Mouse (Mus musculus) gastrocnemius, postnatal 25 days (tissue): ENCODE results near the gene Egr2. TPM values are rescaled to one million over a fixed set of nuclear protein-coding genes. Genes with fewer than 3 reads are reported as not detected.

Experiments used
- DNase-seq: peaks from one replicate; pipeline ENCODE4 v3.0.0; 2022
- total RNA-seq, 2 experiments: library from RNA; stranded (reverse); gene quantifications; 1 replicate in 1 of 2; 2 replicates in 1 of 2; pipeline ENCODE4 v1.2.3; 2021

Gene Egr2
- total RNA-seq, 2 experiments from 2014 or later: 0.80 to 1.5 TPM

DNA sequence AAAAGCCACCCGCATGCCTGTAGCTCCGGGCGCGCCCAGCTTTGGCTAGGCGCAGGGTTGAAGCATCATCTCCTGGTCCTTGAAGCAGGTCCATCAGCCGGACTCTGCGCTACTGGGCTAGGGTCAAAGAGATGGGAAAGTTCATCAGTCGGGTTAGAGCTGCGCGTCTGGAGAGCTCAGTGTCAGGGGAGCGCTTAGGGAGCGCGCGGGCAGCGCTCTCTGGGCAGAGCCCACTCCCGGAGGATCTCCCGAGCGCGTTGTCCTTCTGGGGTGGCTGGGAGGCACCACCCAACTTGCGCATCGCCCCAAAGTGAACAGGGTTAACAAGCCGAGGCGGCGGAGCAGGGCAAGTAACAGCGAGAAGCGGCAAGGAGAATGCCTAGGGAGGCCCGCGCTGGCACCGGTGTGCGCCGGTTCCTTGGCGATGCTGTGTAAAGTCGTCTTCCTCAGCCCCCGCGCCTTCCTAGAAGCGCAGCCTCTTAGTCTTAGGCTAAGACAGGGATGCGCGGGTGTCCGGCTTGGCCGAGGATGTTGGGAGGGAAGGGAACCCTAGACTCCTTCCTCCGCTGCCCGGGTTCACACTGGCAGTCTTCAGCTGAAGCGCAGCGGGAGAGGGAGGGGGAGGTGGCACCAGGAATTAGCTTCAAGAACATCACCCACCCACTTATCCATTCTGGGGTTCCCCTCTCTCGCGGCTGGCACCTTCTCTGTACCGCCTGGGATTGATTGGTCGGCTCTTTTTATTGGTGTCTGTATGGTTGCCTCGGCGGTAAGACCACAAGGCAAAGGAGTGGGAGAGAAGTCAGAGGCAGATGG, 3.5 kb downstream of the Egr2 start:
- peak; percentile 10 for DNase-seq

DNA sequence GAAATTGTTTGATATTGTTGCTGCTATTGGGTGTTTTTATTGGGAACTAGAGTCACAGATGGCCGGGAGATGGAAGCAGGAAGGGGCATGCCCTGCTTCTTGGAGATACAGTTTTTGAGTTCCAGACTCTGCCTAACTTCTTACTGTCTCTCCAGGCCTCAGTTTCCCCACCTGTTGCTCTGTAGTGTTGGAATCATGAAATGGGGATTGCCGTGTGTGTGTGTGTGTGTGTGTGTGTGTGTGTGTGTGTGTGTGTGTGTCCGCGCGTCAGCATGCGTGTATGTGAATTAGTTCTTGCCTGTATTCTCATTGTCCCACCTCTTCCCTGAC, 4.1 kb downstream of the Egr2 start:
- DNase-seq: no peak

DNA sequence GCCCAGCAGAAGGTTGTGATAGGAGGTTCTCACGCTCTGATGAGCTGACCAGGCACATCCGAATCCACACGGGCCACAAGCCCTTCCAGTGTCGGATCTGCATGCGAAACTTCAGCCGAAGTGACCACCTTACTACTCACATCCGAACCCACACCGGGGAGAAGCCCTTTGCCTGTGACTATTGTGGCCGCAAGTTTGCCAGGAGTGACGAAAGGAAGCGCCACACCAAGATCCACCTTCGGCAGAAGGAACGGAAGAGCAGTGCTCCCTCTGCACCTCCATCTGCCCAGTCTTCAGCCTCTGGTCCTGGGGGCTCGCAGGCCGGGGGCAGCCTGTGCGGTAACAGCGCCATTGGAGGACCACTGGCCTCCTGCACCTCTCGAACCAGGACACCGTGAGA, 5.3 kb downstream of the Egr2 start:
- DNase-seq: no peak

DNA sequence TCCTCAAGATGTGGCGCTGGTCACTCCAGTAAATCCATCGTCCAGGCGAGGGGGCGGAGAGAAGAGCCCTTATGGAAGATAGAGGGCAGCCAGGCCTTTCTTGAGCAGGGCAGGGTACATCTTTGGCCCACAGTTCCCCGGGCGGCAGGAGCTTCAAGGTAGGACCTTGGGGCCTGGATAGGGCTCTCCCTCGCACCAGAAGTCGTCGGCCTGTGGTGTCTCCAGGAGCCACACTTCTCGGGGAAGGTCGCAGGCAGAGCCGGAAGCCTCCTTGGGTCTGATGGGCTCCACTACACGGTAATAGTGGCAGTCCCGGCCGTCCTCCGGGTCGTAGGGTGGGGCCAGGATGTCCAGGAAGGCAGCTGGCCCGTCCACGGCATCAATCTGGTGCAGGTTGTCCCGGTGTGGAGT, 12.6 kb downstream of the Egr2 start:
- DNase-seq: peak; percentile 9

DNA sequence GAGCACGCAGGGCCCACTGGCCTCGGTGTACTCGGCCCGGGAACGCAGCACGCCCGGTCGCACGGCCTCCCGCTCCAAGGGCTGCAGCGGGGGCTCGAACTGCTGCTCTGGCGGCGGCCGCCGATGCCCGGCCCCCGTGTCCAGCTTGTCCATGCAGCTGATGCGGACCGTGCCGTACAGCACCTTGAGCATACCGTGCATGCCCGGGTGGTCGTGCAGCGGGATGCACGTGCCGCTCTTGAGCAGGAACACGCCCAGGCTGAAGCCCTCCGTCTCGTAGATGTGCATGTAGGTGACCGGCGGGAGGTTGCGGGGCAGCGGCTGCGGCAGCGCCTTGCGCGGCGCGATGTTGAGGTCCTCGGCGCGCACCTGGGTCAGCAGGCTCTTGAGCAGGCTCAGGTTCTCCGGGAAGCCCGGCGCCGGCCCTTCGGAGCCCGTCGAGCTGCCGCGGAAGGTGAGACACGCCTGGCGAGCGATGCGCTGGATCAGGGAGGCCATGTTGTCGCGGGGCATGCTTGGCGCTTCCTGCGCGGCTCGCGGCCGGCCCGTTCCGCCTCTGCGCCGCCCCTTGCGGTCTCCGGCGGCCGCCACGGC, 13.1 kb downstream of the Egr2 start:
- no peak for DNase-seq

DNA sequence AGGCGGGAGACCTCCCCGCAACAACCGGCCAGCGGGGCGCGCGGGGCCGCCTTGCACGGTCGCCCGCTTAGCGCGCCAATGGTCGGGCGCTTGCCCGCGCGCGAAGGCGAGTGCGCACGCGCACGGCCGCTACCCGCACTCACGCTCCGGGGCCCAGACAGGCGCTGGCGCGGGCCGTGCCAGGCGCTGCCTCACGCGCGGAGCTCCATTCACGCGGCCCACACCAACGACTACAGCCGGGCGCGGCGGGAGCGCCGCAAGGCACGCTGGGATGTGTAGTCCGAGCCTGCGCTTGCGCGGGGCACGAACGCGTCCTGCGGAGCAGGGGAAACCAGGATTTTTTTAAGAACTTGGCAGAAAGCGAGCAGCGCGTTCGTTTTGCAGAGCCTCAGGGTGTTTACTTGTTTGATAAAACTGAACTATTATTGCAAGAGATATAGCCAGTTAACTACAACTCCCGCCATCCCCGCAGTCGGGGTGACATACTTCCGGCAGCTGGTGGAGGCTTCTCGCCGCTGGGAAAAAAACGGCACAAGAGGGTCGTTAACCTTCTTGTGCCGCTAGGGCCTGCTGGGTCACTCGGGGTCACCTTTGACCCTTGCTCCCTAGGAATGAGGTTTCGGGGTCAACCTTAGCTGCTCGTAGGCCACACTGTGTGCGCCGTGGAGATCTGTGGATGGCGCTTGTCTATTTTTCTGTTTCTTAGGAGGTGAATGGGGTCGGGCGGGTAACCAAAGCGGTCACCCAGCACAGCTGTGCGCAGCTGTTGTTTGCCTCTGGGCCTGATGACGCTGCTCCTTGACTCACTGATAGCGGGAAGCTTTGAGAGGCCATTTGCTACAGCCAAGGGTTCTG, 13.8 kb downstream of the Egr2 start, which contains the start of gene Ado:
Ado (minus strand) TSS at position 79 of the 855 bp plus-strand sequence.
- peak; percentile 89 for DNase-seq

DNA sequence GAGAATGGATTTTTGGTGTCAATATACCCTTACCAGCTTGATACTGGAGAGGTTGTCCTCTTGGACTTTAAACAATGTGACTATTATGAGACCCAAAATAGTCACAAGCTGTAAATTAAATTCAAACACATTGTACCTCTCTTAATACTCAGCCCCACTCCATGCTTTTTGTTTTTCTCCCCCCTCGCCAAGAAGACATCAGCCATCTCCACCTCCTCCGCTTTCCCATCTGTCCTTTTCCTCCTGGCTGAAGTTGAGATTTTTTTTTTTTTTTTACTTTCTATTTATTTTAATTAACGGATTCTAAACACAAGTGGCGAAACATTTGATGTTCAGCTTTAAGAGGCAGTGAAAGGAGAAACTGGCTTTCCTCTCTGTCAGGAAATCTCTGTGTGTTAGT, 22.8 kb downstream of the Egr2 start:
- DNase-seq: no peak

DNA sequence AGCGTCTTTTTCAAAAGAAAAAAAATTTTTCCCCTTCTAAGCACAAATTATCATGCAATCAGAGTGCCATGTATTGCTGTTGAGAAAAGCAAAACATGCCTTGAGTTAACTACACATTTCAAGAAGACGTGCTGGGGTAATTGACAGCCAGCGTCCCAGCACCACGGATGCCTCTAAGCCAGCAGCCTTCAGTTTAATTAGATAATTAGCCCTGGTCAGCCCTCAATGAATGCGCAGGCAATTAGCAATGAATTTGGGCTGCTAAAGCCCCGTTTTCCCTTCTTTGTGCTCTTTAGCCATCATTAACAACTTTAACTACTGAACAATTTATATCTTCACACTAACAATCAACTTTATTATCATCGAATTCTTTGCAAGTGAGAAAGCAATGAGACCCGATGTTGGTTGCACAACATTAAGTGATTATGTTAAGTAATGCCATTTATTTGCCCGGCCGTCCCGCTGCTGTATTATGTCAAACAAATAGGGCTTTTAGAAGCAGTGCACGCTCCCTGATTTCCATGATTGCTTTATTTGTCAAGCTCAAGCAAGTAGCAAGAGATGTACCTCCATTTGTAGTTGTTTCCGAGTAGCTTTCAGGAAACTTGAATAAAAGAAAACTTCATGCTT, 24.6 kb downstream of the Egr2 start:
- DNase-seq: no peak

DNA sequence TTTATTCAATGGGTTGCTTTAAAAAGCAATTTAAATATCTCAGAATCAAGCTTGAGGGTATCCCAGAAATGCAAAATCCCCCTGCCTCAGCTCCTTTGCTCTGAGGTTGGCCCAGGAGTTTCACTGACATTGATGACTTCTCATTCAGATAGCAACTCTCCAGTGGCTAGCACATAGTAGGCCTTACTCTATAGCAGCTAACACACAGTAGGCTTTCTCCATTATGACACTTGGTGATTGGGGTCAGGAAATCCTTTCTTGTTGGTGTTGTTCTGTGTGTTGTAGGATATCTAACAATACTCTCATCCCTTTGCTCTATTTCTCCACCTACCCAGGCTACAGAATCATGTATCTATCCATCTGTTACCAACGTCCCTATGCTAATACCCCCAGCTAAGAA, 25.9 kb downstream of the Egr2 start:
- no peak for DNase-seq

DNA sequence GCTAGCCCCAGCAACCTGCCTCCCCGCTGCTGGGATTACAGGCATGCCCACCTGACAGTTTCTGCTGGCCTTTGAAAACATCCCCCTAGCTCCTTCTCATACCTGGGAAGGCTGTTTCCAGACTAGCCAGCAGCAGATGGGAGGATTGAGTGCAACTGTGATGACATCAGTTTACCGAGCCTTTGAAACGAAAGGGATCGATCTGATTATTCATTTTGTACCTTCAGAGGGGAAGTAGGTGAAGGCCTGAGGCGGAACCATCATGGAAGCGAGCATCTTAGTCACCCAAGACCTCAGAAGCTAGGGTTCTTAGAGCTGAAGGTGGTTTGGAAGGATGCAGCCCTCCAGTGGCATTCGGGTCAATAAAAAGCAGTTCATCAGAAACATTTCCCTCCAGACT, 29.2 kb downstream of the Egr2 start:
- DNase-seq: no peak

DNA sequence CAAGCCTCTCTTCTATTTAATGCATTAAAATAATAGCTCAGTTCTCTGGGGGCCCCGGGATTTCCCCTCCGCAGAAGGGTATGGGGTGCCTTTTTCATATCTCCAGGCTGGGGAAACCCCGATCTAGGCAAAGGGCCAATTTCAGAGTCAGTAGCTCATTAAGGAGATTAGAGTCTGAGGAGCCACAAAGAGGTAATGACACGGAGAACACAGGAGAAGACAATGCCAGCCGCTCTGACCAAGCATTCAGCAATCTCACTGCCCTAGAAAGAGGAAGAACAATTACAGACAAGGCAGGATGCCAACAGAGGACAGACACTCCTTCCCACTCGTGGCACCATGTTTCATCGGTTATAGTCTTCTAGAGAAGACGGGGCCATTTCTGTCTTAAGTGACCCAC, 30.8 kb downstream of the Egr2 start:
- DNase-seq: no peak

DNA sequence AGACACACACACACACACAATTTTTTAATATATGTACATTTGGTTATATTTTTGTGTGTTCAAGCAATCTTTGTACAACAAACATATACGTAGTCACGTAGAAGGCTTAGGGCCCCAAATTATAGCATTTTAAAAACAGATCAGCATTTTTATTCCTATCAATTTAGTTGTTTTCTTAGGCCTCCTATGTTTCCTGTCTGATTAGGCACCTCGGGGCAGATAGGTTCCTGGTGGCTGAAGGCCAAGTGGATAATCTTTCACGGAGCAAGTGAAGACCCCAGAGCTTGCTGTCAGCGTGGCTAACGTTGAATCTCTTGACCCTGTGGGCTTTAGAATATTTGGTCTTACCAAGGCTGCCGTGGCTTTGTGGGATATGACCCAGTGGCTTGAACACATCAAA, 34.3 kb downstream of the Egr2 start:
- DNase-seq: no peak

DNA sequence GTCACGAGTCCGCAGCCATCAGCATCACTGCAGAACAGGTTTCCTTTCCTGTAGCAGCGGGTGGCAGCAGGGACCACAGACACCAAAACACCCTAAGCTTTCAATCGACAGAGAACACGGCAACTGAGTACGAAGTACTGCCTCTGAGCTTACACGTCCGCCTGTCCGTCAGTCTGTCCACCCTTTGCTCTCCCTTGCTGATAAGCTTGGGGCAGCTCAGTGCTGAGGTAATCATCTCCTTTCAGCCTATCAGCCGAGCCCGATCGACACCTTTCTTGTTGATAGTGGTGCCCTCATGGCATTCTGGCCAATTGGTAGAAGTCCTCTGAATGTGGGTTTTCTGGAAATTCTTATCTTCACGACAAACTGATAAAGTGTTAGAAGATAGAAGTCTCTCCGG, 36.2 kb downstream of the Egr2 start:
- no peak for DNase-seq

DNA sequence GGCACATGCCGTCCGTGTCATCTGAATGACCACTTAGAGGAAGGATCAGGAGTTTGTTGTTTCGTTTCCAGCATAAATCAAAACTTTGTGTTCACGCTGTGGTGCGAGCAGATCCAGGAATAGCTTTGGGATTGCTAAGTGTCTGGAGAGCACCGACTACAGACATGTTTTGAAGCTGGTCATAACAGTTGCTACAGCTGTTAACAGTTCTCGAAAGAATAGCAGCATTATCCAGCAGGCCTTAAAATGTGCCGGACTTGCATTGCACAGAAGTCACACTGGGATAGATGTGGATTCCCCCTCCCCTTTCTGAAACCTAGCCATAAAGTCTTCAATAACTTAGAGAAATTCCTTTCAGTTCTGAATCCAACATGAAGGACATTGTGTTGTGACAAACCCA, 38.0 kb downstream of the Egr2 start:
- no peak for DNase-seq

DNA sequence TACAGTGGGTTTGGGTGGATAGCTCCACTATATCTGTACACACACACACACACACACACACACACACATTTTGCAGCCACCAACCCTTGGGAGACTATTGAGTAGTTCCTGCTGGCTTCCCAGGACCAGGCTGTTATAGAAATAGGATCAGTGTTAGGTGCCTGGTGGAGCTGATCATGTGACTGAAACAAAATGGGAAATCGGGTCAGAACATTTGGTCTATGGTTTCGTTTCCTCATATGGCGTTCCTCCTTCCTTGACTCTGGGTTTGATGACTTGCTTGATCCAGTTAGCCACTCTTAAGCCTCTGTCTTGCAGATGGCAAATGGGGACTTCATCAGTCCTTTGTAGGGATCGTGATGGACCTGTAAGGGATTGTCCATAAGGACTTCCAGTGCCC, 44.6 kb downstream of the Egr2 start:
- no peak for DNase-seq

DNA sequence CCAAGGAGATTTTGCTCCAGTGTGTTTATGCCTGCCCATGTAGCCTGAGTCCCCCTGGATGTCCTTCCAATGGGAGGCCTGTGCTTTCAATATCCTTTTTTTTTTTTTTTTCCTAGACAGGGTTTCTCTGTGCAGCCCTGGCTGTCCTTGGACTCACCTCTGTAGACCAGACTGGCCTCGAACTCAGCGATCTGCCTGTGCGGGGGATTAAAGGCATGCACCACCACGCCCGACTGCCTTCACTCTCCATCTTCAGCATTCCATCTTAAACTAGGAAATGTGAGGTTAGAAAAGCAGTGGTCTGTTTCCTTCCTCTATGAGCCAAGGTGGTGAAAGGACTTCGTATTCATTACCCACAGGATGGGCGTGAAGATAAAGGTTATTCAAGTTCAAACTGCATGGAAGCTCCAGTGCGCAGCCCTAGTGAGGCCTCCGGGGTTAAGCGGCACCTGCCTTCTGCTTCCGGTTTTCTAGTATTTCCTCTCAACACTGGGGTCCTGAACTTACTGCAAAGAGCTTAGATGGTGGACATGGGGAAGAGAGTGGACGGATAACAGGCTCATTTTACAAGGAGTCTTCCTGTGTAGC, 46.5 kb downstream of the Egr2 start:
- DNase-seq: no peak

DNA sequence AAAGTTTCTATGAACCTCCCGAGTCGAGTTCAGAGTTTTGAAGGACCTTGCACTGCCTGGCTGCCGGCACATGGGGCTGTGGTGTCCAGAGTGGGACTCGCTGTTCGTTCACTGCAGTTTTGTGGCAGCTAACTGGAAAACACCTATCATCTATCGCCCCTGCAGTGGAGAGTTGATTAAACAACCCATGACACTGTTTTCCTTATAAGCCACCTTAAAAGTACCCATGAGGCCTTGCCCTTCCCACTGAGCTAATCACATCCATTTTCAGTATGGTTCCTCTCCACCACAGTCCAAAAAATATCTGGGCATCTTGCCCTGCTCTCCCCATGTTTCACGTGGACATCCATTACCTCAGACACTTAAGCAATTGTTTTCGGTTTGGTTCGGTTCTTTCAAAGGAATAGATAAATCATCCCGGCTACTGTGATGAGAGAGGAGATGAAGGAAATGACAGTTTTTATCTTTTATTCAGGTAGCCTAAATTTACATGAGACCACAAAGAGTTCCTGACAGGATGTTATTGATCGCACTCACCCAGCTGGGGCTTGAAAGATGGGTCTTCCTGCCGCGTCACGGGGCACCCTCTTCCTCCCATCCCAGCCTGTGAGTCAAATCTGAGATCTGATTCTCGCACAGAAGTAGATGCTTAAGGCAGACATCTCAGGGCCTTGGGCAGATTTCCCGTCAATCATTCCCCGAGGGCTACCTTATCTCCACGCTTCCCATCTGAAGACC, 50.8 kb downstream of the Egr2 start:
- DNase-seq: no peak
